Mouse (Mus musculus) adrenal gland, postnatal 14 days (tissue): ENCODE measurements around the gene Hpd. TPM values are rescaled to one million over a fixed set of nuclear protein-coding genes. Genes with fewer than 3 reads are reported as not detected.

Experiments used
- DNase-seq: peaks from one replicate; pipeline ENCODE4 v3.0.0; 2021; ENCODE audit warnings: mixed read lengths
- total RNA-seq: library from RNA; stranded (reverse); gene quantifications from 2 replicates; pipeline ENCODE4 v1.2.3, GENCODE M21; 2021

Hpd gene
- total RNA-seq, 1 experiment from 2014 or later, result 203 TPM

DNA sequence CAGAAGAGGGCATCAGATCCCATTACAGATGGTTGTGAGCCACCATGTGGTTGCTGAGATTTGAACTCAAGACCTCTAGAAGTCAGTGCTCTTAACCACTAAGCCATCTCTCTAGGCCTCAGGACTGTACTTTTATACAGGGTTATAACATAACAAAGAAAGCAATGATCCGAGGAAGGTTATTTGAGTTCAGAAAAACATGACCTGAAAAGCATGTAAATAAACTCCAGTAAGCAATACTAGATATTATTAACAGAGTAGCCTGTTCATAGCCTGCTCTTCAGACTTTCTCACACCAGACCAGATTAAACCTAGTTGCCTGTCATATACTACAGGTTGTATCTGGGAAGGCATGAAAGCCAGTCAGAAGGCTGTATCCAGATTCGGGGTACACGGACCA is 4.8 kb upstream of the Hpd start:
- no peak for DNase-seq

- peak; percentile 69 for DNase-seq
These were observed 3.4 kb upstream of the Hpd start for GRCm38 (mm10) chr5:123185966-123186365.

- DNase-seq, result peak; percentile 67
These were observed 991 bp downstream of the Hpd start for GRCm38 (mm10) chr5:123181536-123181935.

DNA sequence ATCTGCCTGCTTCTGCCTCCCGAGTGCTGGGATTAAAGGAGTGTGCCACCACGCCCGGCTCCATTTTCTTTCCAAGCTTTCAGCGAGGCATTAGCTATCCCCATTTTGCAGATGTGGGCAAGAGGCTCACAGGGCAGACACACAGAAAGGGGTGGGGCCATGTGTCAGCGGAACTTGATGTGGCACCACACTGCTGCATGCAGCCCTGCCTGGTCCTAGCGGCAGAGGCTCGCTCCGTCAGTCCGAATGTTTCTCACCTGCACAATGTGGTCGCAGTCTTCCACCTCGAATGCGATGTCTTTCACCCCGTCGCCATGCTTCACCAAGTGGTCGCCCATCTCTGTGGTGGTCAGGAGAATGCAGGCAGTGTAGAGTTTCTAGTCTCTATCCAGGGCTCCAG is 2.1 kb downstream of the Hpd start:
- no peak for DNase-seq

DNA sequence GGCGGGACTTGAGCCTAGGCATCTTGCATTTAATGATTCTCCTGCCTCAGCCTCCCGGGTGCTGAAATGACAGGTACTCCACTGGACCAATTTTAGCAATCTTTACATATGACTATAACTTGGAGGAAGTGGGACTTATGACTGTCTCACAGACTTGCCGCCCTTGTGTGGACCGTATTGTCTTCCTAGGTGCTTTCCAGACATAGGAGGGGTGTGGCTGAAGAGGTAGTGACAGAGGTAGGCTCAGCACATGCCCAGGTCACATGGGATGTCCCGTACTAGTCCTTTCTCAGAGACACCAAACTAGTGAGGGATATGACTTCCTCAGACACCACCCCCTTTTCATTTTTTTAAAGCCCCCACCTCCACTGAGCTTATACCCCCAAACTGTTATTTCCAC is 3.7 kb downstream of the Hpd start:
- no peak for DNase-seq

DNA sequence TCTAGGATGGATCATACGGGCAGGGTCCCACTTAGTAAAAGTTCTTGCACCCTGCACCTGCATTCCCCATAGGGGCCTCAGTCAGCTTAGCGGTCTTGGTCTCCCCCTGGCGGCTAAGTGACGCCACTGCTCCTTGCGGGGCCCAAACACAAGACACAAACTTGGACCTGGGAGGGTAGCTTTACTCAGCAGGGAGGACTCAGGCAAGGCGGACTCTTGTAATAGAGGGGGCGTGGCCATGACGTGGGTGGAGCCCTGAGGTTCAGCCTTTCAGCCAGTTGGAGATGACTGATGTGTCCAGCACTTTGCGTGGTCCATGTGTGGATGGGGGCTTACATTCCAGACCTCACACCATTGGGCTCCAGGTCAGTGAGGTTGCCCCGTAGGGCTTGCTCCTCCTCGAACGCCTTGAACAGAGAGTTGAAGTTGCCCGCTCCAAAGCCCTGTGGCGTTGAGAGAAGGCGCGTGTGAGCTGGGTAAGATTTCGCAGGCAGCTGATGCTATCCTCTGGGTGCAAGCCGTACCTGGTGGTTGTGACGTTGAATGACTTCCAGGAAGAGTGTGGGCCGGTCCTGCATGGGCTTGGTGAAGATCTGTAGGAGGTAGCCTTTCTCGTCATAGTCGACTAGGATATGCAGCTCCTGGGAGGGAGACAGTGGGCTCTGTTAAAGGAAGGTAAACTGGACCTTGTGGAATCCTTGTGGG is 10.7 kb downstream of the Hpd start:
- DNase-seq, result peak; percentile 93

- no peak for DNase-seq
These were observed 12.2 kb downstream of the Hpd start for GRCm38 (mm10) chr5:123170365-123170764.

- no peak for DNase-seq
These were observed 13.2 kb downstream of the Hpd start, which contains the start of gene Psmd9 for GRCm38 (mm10) chr5:123169284-123169683. Gene Psmd9 (plus strand): TSS chr5:123169413.

- DNase-seq, result no peak
These were observed 14.9 kb downstream of the Hpd start for GRCm38 (mm10) chr5:123167591-123167990.

DNA sequence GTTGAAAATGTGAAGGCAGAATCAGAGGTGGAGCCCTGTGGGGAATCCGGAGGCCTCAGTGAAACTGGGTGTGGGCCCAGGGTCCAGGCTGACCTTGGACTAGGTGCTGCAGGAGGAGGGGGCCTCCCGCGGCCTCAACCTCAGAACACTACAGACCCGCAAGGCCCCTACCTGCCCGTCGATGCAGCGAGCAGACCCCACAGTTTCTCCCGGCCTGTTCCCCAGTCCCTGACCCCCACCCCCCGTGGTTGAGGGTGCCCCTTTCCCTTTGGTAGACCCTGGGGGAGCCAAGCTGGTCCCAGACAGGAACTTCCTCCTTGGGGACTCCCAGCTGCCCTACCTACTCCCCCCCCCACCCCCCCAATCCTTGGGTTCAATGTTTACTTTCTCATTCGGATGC is 16.1 kb downstream of the Hpd start:
- no peak for DNase-seq

- peak; percentile 57 for DNase-seq
These were observed 19.6 kb downstream of the Hpd start for GRCm38 (mm10) chr5:123162942-123163341.

GRCm38 (mm10) chr5:123160341-123160740 is 22.2 kb downstream of the Hpd start:
- peak; percentile 85 for DNase-seq

GRCm38 (mm10) chr5:123159866-123160265 is 22.7 kb downstream of the Hpd start:
- no peak for DNase-seq

GRCm38 (mm10) chr5:123159446-123159845 is 23.1 kb downstream of the Hpd start:
- DNase-seq, result peak; percentile 85

- DNase-seq, result no peak
These were observed 24.6 kb downstream of the Hpd start for GRCm38 (mm10) chr5:123157972-123158371.

GRCm38 (mm10) chr5:123156763-123157162 is 25.8 kb downstream of the Hpd start:
- peak; percentile 64 for DNase-seq

DNA sequence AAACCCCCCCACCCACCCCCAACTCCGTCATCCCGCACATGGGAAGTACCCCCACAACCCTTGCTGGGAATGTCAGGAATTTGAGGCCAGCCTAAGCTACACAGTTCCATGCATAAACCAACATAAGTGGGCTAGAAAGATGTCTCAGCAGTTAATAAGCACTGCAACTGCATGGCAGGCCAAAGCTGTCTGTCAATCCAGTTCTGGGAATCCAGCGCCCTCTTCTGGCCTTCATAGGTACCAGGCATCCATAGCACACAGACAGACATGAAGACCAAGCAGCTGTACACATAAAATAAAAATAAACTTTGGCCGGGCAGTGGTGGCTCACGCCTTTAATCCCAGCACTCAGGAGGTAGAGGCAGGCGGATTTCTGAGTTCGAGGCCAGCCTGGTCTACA is 27.1 kb downstream of the Hpd start:
- DNase-seq, result peak; percentile 80

- no peak for DNase-seq
These were observed 29.6 kb downstream of the Hpd start for GRCm38 (mm10) chr5:123152901-123153300.

GRCm38 (mm10) chr5:123151707-123152362 is 30.7 kb downstream of the Hpd start:
- no peak for DNase-seq

DNA sequence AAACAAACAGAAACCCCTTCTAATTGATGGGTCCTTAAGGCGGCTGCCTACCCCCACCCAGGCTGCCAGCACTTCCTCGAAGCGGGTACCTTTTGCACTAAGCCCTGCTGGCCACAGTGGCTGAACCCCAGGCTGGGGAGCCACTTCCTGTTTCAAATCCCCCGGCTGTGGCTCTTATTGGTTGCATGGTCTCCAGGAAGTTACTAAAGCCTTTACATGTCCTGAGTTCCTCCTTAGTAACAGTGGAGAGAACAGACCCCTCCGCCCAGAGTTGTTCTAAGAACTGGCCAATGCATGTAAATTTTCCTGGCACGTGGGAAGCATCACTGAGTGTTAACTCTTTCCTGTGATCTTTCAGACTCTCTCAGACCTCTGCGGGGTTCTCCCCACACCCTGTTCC is 31.4 kb downstream of the Hpd start:
- peak; percentile 56 for DNase-seq

DNA sequence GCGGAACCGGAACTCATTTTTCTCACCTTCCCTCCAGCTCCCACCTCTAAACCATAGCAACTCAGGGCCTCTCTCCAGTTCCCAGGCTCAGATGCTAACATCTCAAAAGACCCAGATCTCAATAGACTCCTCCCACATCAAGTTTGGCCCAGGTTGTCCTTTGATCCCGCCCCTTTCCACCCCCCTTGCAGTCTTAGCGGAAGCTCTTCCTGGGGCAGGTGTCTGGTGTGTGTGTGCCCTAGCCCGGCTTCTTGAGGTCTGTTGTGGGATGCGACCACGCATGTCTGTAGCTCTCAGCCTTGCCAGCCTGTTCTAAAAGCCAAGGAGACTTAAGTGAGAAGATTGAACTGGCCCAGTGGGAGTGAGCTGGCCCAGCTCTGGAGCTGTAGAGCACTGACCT is 31.9 kb downstream of the Hpd start:
- no peak for DNase-seq

GRCm38 (mm10) chr5:123149451-123150400 is 32.8 kb downstream of the Hpd start:
- DNase-seq, result peak; percentile 97
